Mouse (Mus musculus) CH12.LX (cell line): ENCODE results near the gene Hoxa7. TPM values are rescaled to one million over a fixed set of nuclear protein-coding genes. Genes with fewer than 3 reads are reported as not detected.

Experiments used
- DNase-seq: peaks from one replicate; pipeline ENCODE4 v3.0.0-alpha.2; 2013; ENCODE audit errors: extremely low read depth
- H3K27ac ChIP-seq: 2 replicates; pipeline ENCODE4 v1.5.1; 2012; ENCODE audit warnings: low read depth, mild to moderate bottlenecking, control low read depth, moderate library complexity; ENCODE audit not compliant: insufficient read depth
- H3K27me3 ChIP-seq: replicated peaks from 2 replicates; pipeline ENCODE3; 2012; ENCODE audit warnings: inconsistent platforms
- H3K36me3 ChIP-seq, 2 experiments: replicated peaks in 1 of 2; 2 replicates each; pipeline versions ENCODE3 to v1.6.1; 2012; ENCODE audit warnings: inconsistent platforms in 1 of 2, low read length in 1 of 2, mild to moderate bottlenecking in 1 of 2, mixed read lengths in 1 of 2, moderate library complexity in 1 of 2; ENCODE audit not compliant: control insufficient read depth in 1 of 2, insufficient read depth in 1 of 2
- H3K4me1 ChIP-seq, 2 experiments: 2 replicates each; pipeline ENCODE4 v1.6.1; 2012; ENCODE audit warnings: inconsistent platforms in 1 of 2, moderate library complexity in 1 of 2; ENCODE audit not compliant: insufficient read depth in 2 of 2, control insufficient read depth in 1 of 2
- H3K4me2 ChIP-seq: 2 replicates; pipeline ENCODE4 v1.6.1; 2012; ENCODE audit warnings: low read depth, mild to moderate bottlenecking, control low read depth; ENCODE audit not compliant: poor library complexity, insufficient read depth, severe bottlenecking
- H3K4me3 ChIP-seq, 3 experiments: fragments of 150-350 bp in 1 of 3; sonication (generic) in 1 of 3; replicated peaks in 1 of 3; 2 replicates each; pipeline versions ENCODE3 to v1.5.1; 2011 to 2012; ENCODE audit warnings: low read depth in 2 of 3, low read length in 2 of 3, mild to moderate bottlenecking in 2 of 3, moderate library complexity in 2 of 3, control low read depth in 1 of 3, improper control_type of control experiment in 1 of 3, inconsistent platforms in 1 of 3, mixed read lengths in 1 of 3; ENCODE audit not compliant: poor library complexity in 1 of 3
- H3K79me2 ChIP-seq: replicated peaks from 2 replicates; pipeline ENCODE4 v1.6.1; 2012; ENCODE audit warnings: mild to moderate bottlenecking, moderate library complexity; ENCODE audit not compliant: control insufficient read depth, poor library complexity, insufficient read depth, severe bottlenecking; ENCODE audit errors: extremely low read depth
- H3K9ac ChIP-seq: 2 replicates; pipeline ENCODE4 v1.6.1; 2012; ENCODE audit warnings: low read depth, mild to moderate bottlenecking, control low read depth, moderate library complexity; ENCODE audit not compliant: insufficient read depth
- H3K9me3 ChIP-seq: replicated peaks from 2 replicates; pipeline ENCODE3; 2012; ENCODE audit warnings: low read length, inconsistent platforms, mixed read lengths
- CHD1 ChIP-seq: IDR thresholded peaks from 2 replicates; pipeline ENCODE4 v1.6.1; 2012; ENCODE audit warnings: low read depth, low read length, improper control_type of control experiment, inconsistent platforms
- CTCF ChIP-seq, 2 experiments: IDR thresholded peaks in 1 of 2; conservative IDR thresholded peaks in 1 of 2; 2 replicates each; pipeline ENCODE4 v1.5.1; 2011 to 2012; ENCODE audit warnings: low read depth in 2 of 2, low read length in 2 of 2, improper control_type of control experiment in 1 of 2, inconsistent platforms in 1 of 2, mild to moderate bottlenecking in 1 of 2, moderate library complexity in 1 of 2
- E2F4 ChIP-seq: IDR thresholded peaks from 2 replicates; pipeline ENCODE4 v1.6.1; 2011; ENCODE audit warnings: low read depth, low read length, improper control_type of control experiment; ENCODE audit not compliant: insufficient replicate concordance
- IRF4 ChIP-seq: IDR thresholded peaks from 2 replicates; pipeline ENCODE4 v1.6.1; 2014; ENCODE audit warnings: low read depth, mild to moderate bottlenecking, inconsistent platforms, low read length, improper control_type of control experiment
- KAT2A ChIP-seq: IDR thresholded peaks from 2 replicates; pipeline ENCODE4 v1.6.1; 2012; ENCODE audit warnings: low read length, improper control_type of control experiment, inconsistent platforms; ENCODE audit not compliant: insufficient replicate concordance
- MEF2A ChIP-seq: IDR thresholded peaks from 2 replicates; pipeline ENCODE4 v1.6.1; 2014; ENCODE audit warnings: low read depth, mild to moderate bottlenecking, inconsistent platforms, low read length, improper control_type of control experiment, borderline replicate concordance
- NELFE ChIP-seq: IDR thresholded peaks from 2 replicates; pipeline ENCODE4 v1.6.1; 2011; ENCODE audit warnings: low read depth, low read length, improper control_type of control experiment
- RCOR1 ChIP-seq: conservative IDR thresholded peaks from 2 replicates; pipeline ENCODE4 v1.6.1; 2012; ENCODE audit warnings: low read depth, mild to moderate bottlenecking, inconsistent platforms, low read length, improper control_type of control experiment
- TBP ChIP-seq: conservative IDR thresholded peaks from 2 replicates; pipeline ENCODE4 v1.6.1; 2011; ENCODE audit warnings: low read depth, low read length, improper control_type of control experiment
- UBTF ChIP-seq: IDR thresholded peaks from 2 replicates; pipeline ENCODE4 v1.6.1; 2012; ENCODE audit warnings: low read depth, mild to moderate bottlenecking, inconsistent platforms, low read length, improper control_type of control experiment, moderate library complexity
- USF2 ChIP-seq: conservative IDR thresholded peaks from 2 replicates; pipeline ENCODE4 v1.6.1; 2011; ENCODE audit warnings: low read depth, low read length, improper control_type of control experiment
- ZKSCAN1 ChIP-seq: IDR thresholded peaks from 2 replicates; pipeline ENCODE4 v1.6.1; 2012; ENCODE audit warnings: low read depth, inconsistent platforms, low read length, improper control_type of control experiment, borderline replicate concordance
- ZMIZ1 ChIP-seq: IDR thresholded peaks from 2 replicates; pipeline ENCODE4 v1.6.1; 2012; ENCODE audit warnings: low read depth, mild to moderate bottlenecking, inconsistent platforms, low read length, improper control_type of control experiment
- ZNF384 ChIP-seq: IDR thresholded peaks from 2 replicates; pipeline ENCODE4 v1.6.1; 2012; ENCODE audit warnings: low read depth, low read length, improper control_type of control experiment, inconsistent platforms
- dilution Hi-C: fragments of 300-500 bp; cut with MboI; formaldehyde crosslinking; loops from 2 replicates; pipeline ENCODE4 v1.14.3; 2020; ENCODE audit warnings: low sequenced_read_pairs; ENCODE audit not compliant: extremely low pct_unique_long_range_greater_than_20kb, extremely low pct_ligation_motif_present
- in situ Hi-C: fragments of 300-500 bp; cut with MboI; formaldehyde crosslinking; loops from 3 replicates; pipeline ENCODE4 v1.14.3; 2019; ENCODE audit warnings: low sequenced_read_pairs, low pct_ligation_motif_present, low pct_unique_long_range_greater_than_20kb, mixed read lengths
- polyA plus RNA-seq: library from polyadenylated mRNA; unstranded; fragments of >175 nt; gene quantifications from 2 replicates; pipeline ENCODE4 v1.2.1, GENCODE M21; 2012; ENCODE audit warnings: low read depth; ENCODE audit not compliant: insufficient read length
- total RNA-seq, 2 experiments: library from RNA; depleted of rRNA; stranded (reverse); fragments of 300-350 nt in 1 of 2; fragments of >200 nt in 1 of 2; gene quantifications; 2 replicates each; pipeline ENCODE4 v1.2.3; 2012 to 2014

Gene Hoxa7
- total and polyA plus RNA-seq, 3 experiments = 1.0 to 1.4 (median 1.1) TPM

- DNase-seq = no peak
- Histone ChIP-seq H3K27me3 (peaks cover 2% of the 10 kb centered on the region), H3K4me1 (peaks cover 2 to 10% of the 10 kb centered on the region in 2 experiments; a peak in 2 of 4 replicates), H3K4me2 (no peak overlapping the region), H3K9ac (no peak overlapping the region), H3K27ac (no peak overlapping the region), H3K4me3 (no peak overlapping the region), H3K9me3 (peaks cover 54% of the 10 kb centered on the region), H3K79me2 (no peaks in the 10 kb centered on the region), H3K36me3 (peaks cover 23 to 51% of the 10 kb centered on the region in 2 experiments)
- dilution Hi-C loops = no loop called here
- TF ChIP-seq ZMIZ1 (no peak), E2F4 (no peak), USF2 (no peak), ZKSCAN1 (no peak), ZNF384 (no peak), MEF2A (no peak), IRF4 (no peak), CHD1 (no peak), UBTF (no peak), NELFE (no peak), RCOR1 (no peak), TBP (no peak), CTCF (conservative IDR thresholded peaks at IDR 0.05 in 1 of 2, IDR thresholded peaks at IDR 0.05 in 1 of 2; ENCODE audit: low read depth in 2 of 2, low read length in 2 of 2) (no peak), KAT2A (no peak)
- in situ Hi-C loops = loop anchor here (25.0 kb wide), 1 partner anchor 195 kb away; the partner anchor contains the start of gene Skap2
Measured at GRCm38 (mm10) chr6:52206882-52207683, 14.6 kb downstream of the Hoxa7 start.

DNA sequence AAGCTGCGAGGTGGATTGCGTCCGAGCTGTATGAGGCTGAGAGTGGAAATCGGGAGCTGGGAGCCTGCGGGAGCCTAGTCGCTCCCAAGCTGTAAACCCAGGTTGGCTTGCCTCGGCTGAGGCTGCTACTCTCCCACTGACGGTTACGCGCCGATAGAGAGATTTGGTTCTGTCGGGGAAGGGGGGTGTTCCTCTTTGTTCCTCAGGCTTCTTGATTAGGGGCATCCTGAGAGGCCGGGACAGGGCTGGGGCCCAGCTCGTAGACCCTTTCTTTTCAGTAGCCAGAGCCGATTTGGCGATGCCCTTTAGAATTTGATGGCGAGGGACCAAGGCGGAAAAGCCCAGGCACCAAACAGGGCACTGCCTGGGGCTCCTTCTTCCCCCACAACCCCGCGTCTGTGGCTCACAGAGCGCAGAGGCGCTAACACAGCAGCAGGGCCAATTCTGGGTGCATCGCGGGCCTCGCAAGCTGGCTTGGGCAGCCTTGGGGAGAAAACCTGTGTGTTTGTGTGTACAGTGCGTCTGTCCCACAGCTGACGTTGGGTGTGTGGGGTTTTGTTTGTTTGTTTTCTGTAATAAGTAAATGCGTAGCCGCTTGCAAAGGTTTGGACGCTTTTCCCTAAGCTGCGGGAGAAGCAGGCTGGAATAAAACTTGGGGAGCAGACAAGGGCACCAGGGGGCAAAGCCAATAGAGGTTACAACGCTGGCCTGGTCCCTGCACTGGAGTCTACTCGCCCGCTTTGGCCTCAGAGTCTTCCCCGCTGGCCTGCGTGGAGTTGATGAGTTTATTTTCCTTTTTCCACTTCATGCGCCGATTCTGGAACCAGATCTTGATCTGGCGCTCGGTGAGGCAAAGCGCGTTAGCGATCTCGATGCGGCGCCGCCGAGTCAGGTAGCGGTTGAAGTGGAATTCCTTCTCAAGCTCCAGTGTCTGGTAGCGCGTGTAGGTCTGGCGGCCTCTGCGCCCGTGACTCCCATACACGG lies 15.7 kb downstream of the Hoxa7 start:
- Histone ChIP-seq H3K79me2 (no peaks in the 10 kb centered on the region), H3K9ac (no peak overlapping the region), H3K27me3 (no peaks in the 10 kb centered on the region), H3K9me3 (peaks cover 54% of the 10 kb centered on the region), H3K4me1 (peaks cover 0 to 7% of the 10 kb centered on the region in 2 experiments; a peak in 1 of 4 replicates), H3K36me3 (peaks cover 23 to 51% of the 10 kb centered on the region in 2 experiments), H3K4me3 (no peak overlapping the region), H3K27ac (no peak overlapping the region), H3K4me2 (no peak overlapping the region)
- TF ChIP-seq ZNF384 = no peak
- dilution Hi-C loops = no loop called here
- DNase-seq = no peak
- in situ Hi-C loops = loop anchor here (25.0 kb wide), 1 partner anchor 194 kb away; the partner anchor contains the start of gene Skap2
